Mouse (Mus musculus) intestine, postnatal 0 days (tissue): ENCODE results near the gene Snx10. TPM values are rescaled to one million over a fixed set of nuclear protein-coding genes. Genes with fewer than 3 reads are reported as not detected.
A peak's percentile ranks its signal among the peaks of the same experiment; 100 is the strongest.

Experiments used
- ATAC-seq: fragments of 200-750 bp; cut with Nextera tagmentation; 2 replicates; pipeline ENCODE4 v1.8.0; 2017; ENCODE audit warnings: mild to moderate bottlenecking, moderate TSS enrichment, moderate library complexity
- H3K27ac ChIP-seq: fragments of 300-500 bp; sonication (generic); 2 replicates; pipeline ENCODE4 v1.5.1; 2014; ENCODE audit warnings: mild to moderate bottlenecking, low read depth, low read length, moderate library complexity
- H3K27me3 ChIP-seq: fragments of 300-500 bp; sonication (generic); replicated peaks from 2 replicates; pipeline ENCODE4 v1.6.1; 2014; ENCODE audit warnings: low read length, mixed read lengths; ENCODE audit not compliant: control insufficient read depth, insufficient read depth
- H3K36me3 ChIP-seq: fragments of 300-500 bp; sonication (generic); 2 replicates; pipeline ENCODE4 v1.6.1; 2014; ENCODE audit warnings: mild to moderate bottlenecking, moderate library complexity; ENCODE audit not compliant: control insufficient read depth, insufficient read depth
- H3K4me1 ChIP-seq: fragments of 300-500 bp; sonication (generic); replicated peaks from 2 replicates; pipeline ENCODE4 v1.6.1; 2014; ENCODE audit warnings: antibody characterized with exemption, low read length, mixed read lengths; ENCODE audit not compliant: control insufficient read depth, insufficient read depth
- H3K4me2 ChIP-seq: fragments of 300-500 bp; sonication (generic); replicated peaks from 2 replicates; pipeline ENCODE4 v1.6.1; 2014; ENCODE audit warnings: low read depth, mild to moderate bottlenecking, moderate library complexity
- H3K4me3 ChIP-seq: fragments of 300-500 bp; sonication (generic); 2 replicates; pipeline ENCODE4 v1.5.1; 2014; ENCODE audit warnings: low read depth, low read length
- H3K9ac ChIP-seq: fragments of 300-500 bp; sonication (generic); 2 replicates; pipeline ENCODE4 v1.6.1; 2014; ENCODE audit warnings: mild to moderate bottlenecking, low read depth, low read length
- H3K9me3 ChIP-seq: fragments of 300-500 bp; sonication (generic); 2 replicates; pipeline ENCODE4 v1.6.1; 2016; ENCODE audit warnings: mixed run types; ENCODE audit not compliant: control insufficient read depth
- CTCF ChIP-seq: sonication (generic); IDR thresholded peaks from 2 replicates; pipeline ENCODE4 v1.5.1; 2016; ENCODE audit warnings: low read depth, mild to moderate bottlenecking, control low read depth, antibody characterized with exemption, moderate library complexity
- WGBS: fragments of 180-500 bp; shearing (Covaris S2); extraction: QIAGEN DNeasy Blood & Tissue Kit; methylation state at CpG from one replicate; pipeline ENCODE4 v1.1.7; 2014; 5-methylcytosine and 5-hydroxymethylcytosine counted together
- polyA plus RNA-seq: library from polyadenylated mRNA; unstranded; fragments of >200 nt; fragmentation: Nextera tagmentation; extraction: Ambion mirVana; gene quantifications from 2 replicates; pipeline ENCODE4 v1.2.1, GENCODE M21; 2015

The Snx10 gene
- polyA plus RNA-seq, 1 experiment from 2014 or later, result 8.4 TPM

GRCm38 (mm10) chr6:51594516-51594915, 70.8 kb downstream of the Snx10 start:
- WGBS, result 32% methylated on average over 4 of the region's 4 CpGs
- ATAC-seq, result no peak
- H3K4me2 ChIP-seq, result peak overlapping the region; percentile 4; the same call in 1 of the 2 replicates

GRCm38 (mm10) chr6:51598058-51598457, 74.4 kb downstream of the Snx10 start:
- Histone ChIP-seq H3K27ac (no peak overlapping the region), H3K27me3 (peaks cover 16% of the 10 kb centered on the region), H3K4me3 (no peak overlapping the region), H3K36me3 (no peaks in the 10 kb centered on the region), H3K9ac (no peak overlapping the region), H3K4me1 (no peaks in the 10 kb centered on the region), H3K9me3 (no peaks in the 10 kb centered on the region), H3K4me2 (no peak overlapping the region)
- ATAC-seq, result no peak
- WGBS, result 91% methylated on average over 7 of the region's 7 CpGs
- TF ChIP-seq CTCF, result no peak

More at GRCm38 (mm10) chr6:51594516-51594915, 70.8 kb downstream of the Snx10 start:
- Histone ChIP-seq H3K9ac (no peak overlapping the region), H3K9me3 (no peaks in the 10 kb centered on the region), H3K36me3 (no peaks in the 10 kb centered on the region), H3K4me3 (no peak overlapping the region), H3K27ac (no peak overlapping the region), H3K27me3 (peaks cover 29% of the 10 kb centered on the region), H3K4me1 (no peaks in the 10 kb centered on the region)
- no peak for TF ChIP-seq CTCF

GRCm38 (mm10) chr6:51600412-51600811, 76.7 kb downstream of the Snx10 start:
- no peak for TF ChIP-seq CTCF
- H3K9ac ChIP-seq, result no peak overlapping the region
- no peak overlapping the region for H3K4me3 ChIP-seq
- no peak for ATAC-seq
- WGBS, result 81% methylated on average over 9 of the region's 9 CpGs
- H3K9me3 ChIP-seq, result no peaks in the 10 kb centered on the region
- H3K36me3 ChIP-seq, result no peaks in the 10 kb centered on the region
- 0 out of 2 replicates have a peak, but pooled peaks cover 7% of the 10 kb centered on the region for H3K27me3 ChIP-seq
- H3K4me2 ChIP-seq, result no peak overlapping the region
- H3K27ac ChIP-seq, result no peak overlapping the region
- no peaks in the 10 kb centered on the region for H3K4me1 ChIP-seq

GRCm38 (mm10) chr6:51602341-51602740, 78.6 kb downstream of the Snx10 start:
- Histone ChIP-seq H3K36me3 (no peaks in the 10 kb centered on the region), H3K27me3 (0 out of 2 replicates have a peak, but pooled peaks cover 4% of the 10 kb centered on the region), H3K4me3 (no peak overlapping the region), H3K9ac (no peak overlapping the region), H3K27ac (no peak overlapping the region), H3K9me3 (no peaks in the 10 kb centered on the region), H3K4me2 (no peak overlapping the region), H3K4me1 (no peaks in the 10 kb centered on the region)
- 65% methylated on average over 1 of the region's 1 CpGs for WGBS
- ATAC-seq, result no peak
- 0 out of 2 replicates have a peak, but pooled peaks have one; percentile 4 for TF ChIP-seq CTCF

GRCm38 (mm10) chr6:51603691-51604090, 80.0 kb downstream of the Snx10 start:
- Histone ChIP-seq H3K36me3 (no peaks in the 10 kb centered on the region), H3K4me3 (no peak overlapping the region), H3K27me3 (peaks cover 5% of the 10 kb centered on the region; the same call in 1 of the 2 replicates), H3K9me3 (no peaks in the 10 kb centered on the region), H3K9ac (no peak overlapping the region), H3K4me1 (no peaks in the 10 kb centered on the region), H3K27ac (no peak overlapping the region), H3K4me2 (no peak overlapping the region)
- WGBS, result 85% methylated on average over 10 of the region's 10 CpGs
- no peak for TF ChIP-seq CTCF
- ATAC-seq, result no peak

- Histone ChIP-seq H3K4me3 (no peak overlapping the region), H3K27me3 (peaks cover 22% of the 10 kb centered on the region; the same call in 1 of the 2 replicates), H3K4me2 (no peak overlapping the region), H3K27ac (no peak overlapping the region), H3K9ac (no peak overlapping the region), H3K36me3 (no peaks in the 10 kb centered on the region), H3K4me1 (no peaks in the 10 kb centered on the region), H3K9me3 (no peaks in the 10 kb centered on the region)
- WGBS, result 77% methylated on average over 4 of the region's 4 CpGs
- ATAC-seq, result no peak
- TF ChIP-seq CTCF, result no peak
Measured at GRCm38 (mm10) chr6:51606245-51606644, 82.5 kb downstream of the Snx10 start.

GRCm38 (mm10) chr6:51606803-51607202, 83.1 kb downstream of the Snx10 start:
- H3K9me3 ChIP-seq, result no peaks in the 10 kb centered on the region
- H3K27me3 ChIP-seq, result peaks cover 22% of the 10 kb centered on the region; the same call in 1 of the 2 replicates
- H3K4me1 ChIP-seq, result no peaks in the 10 kb centered on the region
- H3K4me3 ChIP-seq, result no peak overlapping the region
- 47% methylated on average over 7 of the region's 7 CpGs for WGBS
- ATAC-seq, result no peak
- H3K27ac ChIP-seq, result no peak overlapping the region
- no peak for TF ChIP-seq CTCF
- H3K4me2 ChIP-seq, result no peak overlapping the region
- H3K9ac ChIP-seq, result no peak overlapping the region
- no peaks in the 10 kb centered on the region for H3K36me3 ChIP-seq
